Mouse (Mus musculus) cortical plate, adult 2 months (tissue): ENCODE data around the gene Abcb1a. TPM values are rescaled to one million over a fixed set of nuclear protein-coding genes. Genes with fewer than 3 reads are reported as not detected.

Source experiments
- H3K27ac ChIP-seq: fragments of 200-500 bp; 2 replicates; pipeline ENCODE4 v1.5.1; 2012; ENCODE audit warnings: low read length, control low read depth, inconsistent platforms; ENCODE audit not compliant: insufficient read depth
- H3K4me1 ChIP-seq: fragments of 200-500 bp; 2 replicates; pipeline ENCODE4 v1.6.1; 2011; ENCODE audit warnings: low read length; ENCODE audit not compliant: control insufficient read depth, insufficient read depth
- H3K4me3 ChIP-seq: fragments of 200-500 bp; 2 replicates; pipeline ENCODE4 v1.5.1; 2011; ENCODE audit warnings: mild to moderate bottlenecking, low read length, control low read depth; ENCODE audit not compliant: insufficient read depth
- CTCF ChIP-seq: fragments of 200-500 bp; IDR thresholded peaks from 2 replicates; pipeline ENCODE4 v1.5.1; 2011; ENCODE audit warnings: mild to moderate bottlenecking, control low read depth, low read length; ENCODE audit not compliant: insufficient read depth; ENCODE audit errors: extremely low read depth
- POLR2A ChIP-seq: fragments of 200-500 bp; IDR thresholded peaks from 2 replicates; pipeline ENCODE4 v1.6.1; 2011; ENCODE audit warnings: mild to moderate bottlenecking, low read length, control low read depth; ENCODE audit not compliant: insufficient read depth; ENCODE audit errors: extremely low read depth
- polyA plus RNA-seq: library from polyadenylated mRNA; depleted of rRNA; stranded (reverse); fragments of >200 nt; gene quantifications from 2 replicates; pipeline ENCODE4 v1.2.3, GENCODE M21; 2012; rRNA removed

Abcb1a gene
- 23.5 and 25.1 TPM in 2 replicates for polyA plus RNA-seq

DNA sequence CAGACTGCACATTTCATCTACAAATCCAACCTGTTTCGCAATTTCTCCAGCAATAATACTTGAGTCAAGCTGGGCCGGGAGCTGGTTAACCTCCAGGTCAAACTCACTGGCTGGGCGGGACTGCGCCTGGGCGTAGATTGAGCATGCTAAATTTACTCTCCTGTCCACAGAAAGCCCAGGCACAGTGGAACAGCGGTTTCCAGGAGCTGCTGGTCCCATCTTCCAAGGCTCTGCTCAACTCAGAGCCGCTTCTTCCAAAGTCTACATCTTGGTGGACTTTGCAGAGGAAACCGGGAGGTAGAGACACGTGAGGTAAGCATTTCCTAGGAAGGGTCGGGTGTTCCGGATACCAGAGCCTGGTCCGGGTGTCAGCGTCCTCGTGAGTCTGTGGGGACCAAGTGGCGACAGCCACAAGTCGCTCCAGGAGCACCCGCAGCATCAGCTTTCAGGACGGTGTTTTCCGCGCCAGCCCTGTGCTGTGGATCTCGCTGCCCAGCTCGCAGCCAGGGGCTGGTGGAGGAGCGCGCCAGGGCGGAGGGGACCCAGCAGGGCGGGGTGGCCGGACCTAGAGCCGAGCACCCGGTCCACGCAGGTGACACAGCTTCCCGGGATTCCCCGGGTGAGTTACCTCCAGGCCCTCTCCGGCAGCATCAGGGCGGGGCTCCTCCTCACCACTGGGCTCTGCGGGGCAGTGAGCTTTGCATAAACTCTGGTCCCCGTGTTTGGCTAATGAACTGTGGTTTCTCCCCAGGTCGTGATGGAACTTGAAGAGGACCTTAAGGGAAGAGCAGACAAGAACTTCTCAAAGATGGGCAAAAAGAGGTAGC is at the start of gene Abcb1a:
Gene Abcb1a, plus strand, starts transcription at position 167 of the 827 bp plus-strand sequence.
- no peak for TF ChIP-seq CTCF
- no peak for TF ChIP-seq POLR2A
- H3K4me1 ChIP-seq, result no peaks in the 10 kb centered on the region
- H3K4me3 ChIP-seq, result peak within 1 kb of the TSS; percentile 36
- no peak within 1 kb of the TSS for H3K27ac ChIP-seq

DNA sequence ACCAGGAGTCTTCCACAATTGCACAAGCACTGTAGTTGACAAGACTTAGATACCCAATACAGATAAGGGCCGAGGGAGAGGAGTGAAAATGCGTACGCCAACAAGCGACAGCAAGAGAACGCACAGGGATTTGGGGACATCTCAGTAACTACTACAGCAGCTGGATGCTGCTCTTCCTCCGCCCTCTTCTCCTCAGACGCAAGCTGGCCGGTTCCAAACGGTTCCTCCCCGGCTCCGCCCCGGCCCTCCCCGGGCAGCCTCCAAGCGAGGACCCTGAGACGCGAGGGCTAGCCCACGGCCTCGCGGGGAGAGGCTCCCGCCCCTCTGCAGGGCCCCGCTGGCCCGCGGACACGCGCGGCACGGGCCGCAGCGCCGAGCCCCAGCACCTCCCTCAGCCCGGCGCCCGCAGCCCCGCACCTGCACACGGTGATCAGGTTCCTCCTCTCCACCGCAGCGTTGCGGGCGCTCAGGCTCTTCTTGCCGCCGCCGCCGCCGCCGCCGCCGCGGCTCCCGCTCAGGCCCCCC is 37.7 kb upstream of the Abcb1a start:
- H3K27ac ChIP-seq, result peak overlapping the region; percentile 80
- H3K4me1 ChIP-seq, result no peaks in the 10 kb centered on the region; the same call in 1 of the 2 replicates
- peak overlapping the region; percentile 69 for H3K4me3 ChIP-seq
- no peak for TF ChIP-seq CTCF
- no peak for TF ChIP-seq POLR2A

DNA sequence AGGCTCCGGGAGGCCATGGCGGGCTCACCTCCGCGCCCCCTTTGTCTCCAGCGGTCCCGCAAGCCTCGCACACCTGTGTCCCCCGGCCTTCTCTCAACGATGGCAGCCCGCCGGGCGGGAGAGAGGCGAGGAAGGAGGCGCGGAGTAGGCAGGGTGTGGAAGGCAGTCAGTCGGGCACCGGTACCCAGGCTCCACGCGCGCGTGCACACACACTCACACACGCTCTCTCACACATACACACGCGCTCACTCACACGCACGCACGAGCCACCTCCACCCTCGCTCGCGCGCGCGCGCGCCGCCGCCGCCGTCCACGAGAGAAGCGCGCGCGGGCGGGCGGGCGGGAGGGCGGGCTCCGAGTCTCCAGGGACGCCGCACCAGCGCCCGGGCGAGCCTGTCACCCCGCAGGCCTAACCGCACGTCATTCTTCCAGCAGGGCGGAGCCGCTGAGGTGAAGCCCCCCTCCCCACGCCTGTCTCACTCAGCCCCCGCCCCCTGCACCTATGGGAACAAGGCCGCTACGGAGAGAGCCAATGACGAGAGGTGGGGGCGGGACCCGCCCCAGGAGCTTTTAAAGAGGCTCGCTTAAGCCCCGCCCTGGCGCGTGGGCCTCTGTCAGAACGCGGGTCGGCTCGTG is 37.2 kb upstream of the Abcb1a start, which contains the start of gene Rundc3b:
Gene Rundc3b, minus strand, starts transcription at position 357 of the 636 bp plus-strand sequence.
- Histone ChIP-seq H3K4me1 (no peaks in the 10 kb centered on the region; the same call in 1 of the 2 replicates), H3K27ac (peak within 1 kb of the TSS; percentile 80), H3K4me3 (peak within 1 kb of the TSS; percentile 69)
- TF ChIP-seq CTCF (no peak), POLR2A (peak; percentile 65; the same call in 1 of the 2 replicates)

DNA sequence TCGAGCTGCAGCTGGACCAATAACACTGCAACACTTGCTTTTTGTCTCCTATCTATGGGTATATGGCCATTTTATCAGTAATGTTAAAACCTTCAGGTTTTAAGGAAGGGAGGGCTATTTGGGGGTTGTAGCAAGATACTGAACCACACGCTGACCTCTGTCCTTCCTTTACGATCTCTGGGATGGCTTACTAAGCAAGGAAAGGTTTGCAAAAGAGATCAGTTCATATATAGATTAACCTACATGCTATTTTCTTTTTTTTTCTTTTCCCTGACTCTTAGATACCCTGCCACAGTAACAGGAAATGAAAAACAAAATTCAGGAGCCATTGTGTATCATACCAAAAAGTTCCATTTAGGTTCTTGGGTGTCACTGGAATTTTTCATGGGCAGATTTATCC is 27.0 kb upstream of the Abcb1a start:
- no peak overlapping the region for H3K4me3 ChIP-seq
- TF ChIP-seq CTCF (no peak), POLR2A (no peak)
- no peak overlapping the region for H3K27ac ChIP-seq
- H3K4me1 ChIP-seq, result no peaks in the 10 kb centered on the region

DNA sequence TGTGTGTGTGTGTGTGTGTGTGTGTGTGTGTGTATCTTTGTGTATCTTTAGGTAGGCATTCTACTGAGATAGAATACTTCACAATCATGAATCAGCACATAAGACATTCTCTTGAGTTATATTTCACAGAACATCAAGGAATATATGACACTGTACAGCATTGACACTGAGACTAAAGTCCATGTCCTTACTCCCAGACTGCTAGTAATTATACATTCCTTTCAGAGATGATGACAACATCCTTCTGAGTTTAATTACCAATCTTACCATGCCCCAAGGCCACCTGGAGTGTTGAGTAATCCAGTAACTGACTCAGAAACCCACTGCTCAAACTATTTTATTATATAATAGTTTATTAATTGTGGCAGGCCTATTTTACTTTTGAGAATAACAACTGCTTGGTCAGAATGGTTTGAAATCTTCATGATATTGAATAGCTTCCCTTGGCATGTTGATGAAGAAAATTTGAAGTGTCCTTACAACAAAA is 25.3 kb upstream of the Abcb1a start:
- no peak overlapping the region for H3K4me3 ChIP-seq
- H3K4me1 ChIP-seq, result no peaks in the 10 kb centered on the region
- TF ChIP-seq CTCF, result no peak
- TF ChIP-seq POLR2A, result no peak
- H3K27ac ChIP-seq, result no peak overlapping the region

DNA sequence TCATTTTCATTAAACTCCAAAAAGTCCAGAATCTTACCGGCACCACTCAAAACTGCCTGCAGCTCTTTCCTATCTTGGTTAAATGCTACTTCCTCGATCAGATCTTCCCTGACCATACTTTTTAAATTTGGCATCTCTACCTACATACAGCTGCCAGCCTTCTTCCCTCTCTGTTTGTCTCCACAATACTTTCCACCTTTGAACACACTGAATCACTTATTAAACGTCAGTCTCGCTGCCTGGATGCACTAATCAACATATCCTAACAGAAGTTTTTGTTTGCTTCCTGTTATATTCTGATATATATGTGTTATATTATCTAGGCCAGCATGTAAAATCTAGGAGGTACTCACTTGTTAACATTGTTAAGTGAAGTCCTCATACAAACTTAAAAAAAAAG is 11.6 kb upstream of the Abcb1a start:
- Histone ChIP-seq H3K4me3 (no peak overlapping the region), H3K4me1 (no peaks in the 10 kb centered on the region), H3K27ac (no peak overlapping the region)
- TF ChIP-seq POLR2A (no peak), CTCF (no peak)

DNA sequence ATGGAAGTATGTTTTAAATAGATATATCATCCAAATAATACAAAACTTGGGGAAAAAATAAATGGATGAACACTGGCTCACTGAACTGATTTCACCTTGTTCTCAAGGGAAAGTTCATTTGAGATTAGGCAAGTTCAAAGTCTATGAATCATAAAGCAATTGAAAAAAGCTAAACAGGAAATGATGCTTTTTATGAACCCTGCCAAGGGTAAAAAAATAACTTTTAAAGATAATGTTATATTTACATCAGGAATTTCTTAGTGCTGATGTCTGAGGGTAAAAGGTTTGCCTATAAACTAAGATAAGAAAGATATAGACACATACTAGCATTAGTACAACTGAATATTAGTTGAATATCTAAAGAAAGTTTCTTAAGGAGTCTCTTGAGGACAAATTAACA is 11.1 kb upstream of the Abcb1a start:
- Histone ChIP-seq H3K4me3 (no peak overlapping the region), H3K27ac (no peak overlapping the region), H3K4me1 (no peaks in the 10 kb centered on the region)
- TF ChIP-seq POLR2A (no peak), CTCF (no peak)

DNA sequence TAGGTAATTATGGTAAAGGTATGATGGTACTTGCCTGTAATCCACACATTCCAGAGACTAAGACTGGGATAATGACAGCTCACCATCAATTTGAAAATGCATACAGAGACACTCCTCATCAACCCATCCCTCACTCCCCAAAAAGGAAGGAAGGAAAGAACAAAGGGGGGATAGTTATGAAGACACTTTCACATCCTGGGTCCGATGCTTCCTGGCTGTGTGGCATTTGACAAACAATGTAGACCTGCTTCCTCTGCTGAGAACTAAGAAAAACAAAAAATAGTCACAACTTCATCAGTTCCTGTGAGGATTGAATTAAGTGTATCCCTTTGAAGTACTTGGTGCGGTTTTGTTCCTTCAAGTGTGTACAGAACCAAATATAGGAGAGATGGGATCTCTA is 7.8 kb upstream of the Abcb1a start:
- no peak overlapping the region for H3K27ac ChIP-seq
- TF ChIP-seq CTCF (no peak), POLR2A (no peak)
- H3K4me3 ChIP-seq, result no peak overlapping the region
- no peaks in the 10 kb centered on the region for H3K4me1 ChIP-seq

DNA sequence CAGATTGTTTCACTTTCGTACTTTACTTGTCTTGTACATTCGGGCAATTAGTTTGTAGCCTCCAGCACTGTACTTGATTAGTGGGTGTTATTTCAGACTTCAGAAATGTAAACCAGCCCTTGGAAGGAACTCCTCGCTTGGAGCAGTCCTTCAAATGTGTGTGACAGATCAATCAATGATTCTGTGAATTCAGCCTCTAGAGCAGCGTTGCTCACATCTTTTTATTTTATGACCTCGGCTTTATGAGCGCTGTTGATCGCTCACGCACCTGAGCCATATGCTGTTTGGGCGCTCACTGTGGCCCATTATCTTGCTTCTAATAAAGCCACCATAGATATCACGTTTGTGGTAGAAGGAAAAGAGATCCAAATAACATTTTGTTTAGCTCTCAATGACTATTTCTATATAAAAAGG is 868 bp downstream of the Abcb1a start:
- Histone ChIP-seq H3K4me3 (peak overlapping the region; percentile 36; the same call in 1 of the 2 replicates), H3K4me1 (no peaks in the 10 kb centered on the region), H3K27ac (no peak overlapping the region)
- TF ChIP-seq CTCF, result no peak
- no peak for TF ChIP-seq POLR2A
